Mouse (Mus musculus) Patski (cell line): Measurements from ENCODE around the gene Prss54. TPM values are rescaled to one million over a fixed set of nuclear protein-coding genes. Genes with fewer than 3 reads are reported as not detected.
"Not testable (repeated sequence)": the region's sequence is repeated elsewhere in the genome, so short reads cannot be mapped to it uniquely, and the experiment has no call there.

Experiments used
- ATAC-seq: fragments of 100-300 bp; one replicate; pipeline ENCODE4 v1.8.0; 2021
- CTCF ChIA-PET: fragments of 350-600 bp; sonication (Branson Sonifier 250); formaldehyde crosslinking; loops from one replicate; lab custom pipeline; 2022; ENCODE audit warnings: inconsistent platforms; lab: Charles Lee
- POLR2A ChIA-PET: fragments of 350-600 bp; sonication (Branson Sonifier 250); formaldehyde crosslinking; loops from one replicate; lab custom pipeline; 2022; ENCODE audit warnings: antibody characterized with exemption, inconsistent platforms; lab: Charles Lee
- DNase-seq: peaks from one replicate; pipeline ENCODE4 v3.0.0-alpha.2; 2011; ENCODE audit warnings: low read depth, low spot score
- H3K27me3 ChIP-seq: fragments of 371-371 bp; one replicate; pipeline ENCODE4 v1.5.1; 2021
- CTCF ChIP-seq: fragments of 100-300 bp; IDR thresholded peaks from one replicate; pipeline ENCODE4 v1.5.1; 2021
- in situ Hi-C: fragments of 300-500 bp; cut with MboI; formaldehyde crosslinking; loops from 3 replicates; pipeline ENCODE4 v1.11.1; 2018; ENCODE audit warnings: low pct_unique_long_range_greater_than_20kb, mixed read lengths
- polyA plus RNA-seq: library from polyadenylated mRNA; unstranded; gene quantifications from one replicate; pipeline ENCODE4 v1.2.3, GENCODE M21; 2021

Gene Prss54
- polyA plus RNA-seq = not detected

GRCm38 (mm10) chr8:95576240-95576639, at the start of gene Prss54:
Gene Prss54 (minus strand): TSS chr8:95576340.
- ATAC-seq (no peak), DNase-seq (no peak)
- in situ Hi-C loops = no loop called here
- ChIA-PET CTCF (no interaction called here), POLR2A (no interaction called here)
- no peak for TF ChIP-seq CTCF
- H3K27me3 ChIP-seq = peaks cover 25% of the 10 kb centered on the region

GRCm38 (mm10) chr8:95624833-95625232, 48.7 kb upstream of the Prss54 start:
- peak; percentile 13 for TF ChIP-seq CTCF
- ATAC-seq (no peak), DNase-seq (no peak)
- in situ Hi-C loops = no loop called here
- H3K27me3 ChIP-seq = peaks cover 58% of the 10 kb centered on the region
- ChIA-PET POLR2A (no interaction called here), CTCF (no interaction called here)

DNA sequence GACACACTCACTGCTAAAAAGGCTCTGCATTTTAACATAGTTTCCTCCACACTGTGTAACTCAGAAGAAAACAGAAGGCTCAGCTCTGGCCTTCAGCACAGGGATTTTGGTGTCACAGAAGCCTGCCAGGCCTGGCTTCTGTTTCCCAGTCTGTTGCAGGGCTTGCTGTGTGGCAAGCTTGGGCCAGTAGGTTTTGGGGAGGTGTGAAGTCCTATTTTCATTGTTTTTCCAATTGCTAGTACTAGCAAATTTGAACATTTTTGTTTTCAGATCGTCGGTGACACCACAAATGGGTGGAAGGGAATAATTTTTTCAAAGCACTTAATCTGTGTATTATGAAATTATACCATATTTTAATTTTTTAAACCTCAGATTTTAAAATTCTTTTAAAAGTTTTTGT, 43.9 kb upstream of the Prss54 start:
- H3K27me3 ChIP-seq = peaks cover 27% of the 10 kb centered on the region
- DNase-seq = no peak
- in situ Hi-C loops = no loop called here
- ChIA-PET POLR2A (no interaction called here), CTCF (no interaction called here)
- no peak for TF ChIP-seq CTCF
- no peak for ATAC-seq

GRCm38 (mm10) chr8:95616383-95616782, 40.2 kb upstream of the Prss54 start:
- POLR2A ChIA-PET = no interaction called here
- CTCF ChIA-PET = no interaction called here
- ATAC-seq (no peak), DNase-seq (no peak)
- TF ChIP-seq CTCF = no peak
- peaks cover 18% of the 10 kb centered on the region for H3K27me3 ChIP-seq
- in situ Hi-C loops = no loop called here

GRCm38 (mm10) chr8:95611769-95612168, 35.6 kb upstream of the Prss54 start:
- ChIA-PET POLR2A (no interaction called here), CTCF (interaction anchor here (5.4 kb wide), 1 partner anchor 85 kb away, joined by 31 read pairs; no protein-coding TSS in a partner anchor)
- no peak for ATAC-seq
- in situ Hi-C loops = no loop called here
- DNase-seq = no peak
- TF ChIP-seq CTCF = no peak
- H3K27me3 ChIP-seq = peaks cover 36% of the 10 kb centered on the region

DNA sequence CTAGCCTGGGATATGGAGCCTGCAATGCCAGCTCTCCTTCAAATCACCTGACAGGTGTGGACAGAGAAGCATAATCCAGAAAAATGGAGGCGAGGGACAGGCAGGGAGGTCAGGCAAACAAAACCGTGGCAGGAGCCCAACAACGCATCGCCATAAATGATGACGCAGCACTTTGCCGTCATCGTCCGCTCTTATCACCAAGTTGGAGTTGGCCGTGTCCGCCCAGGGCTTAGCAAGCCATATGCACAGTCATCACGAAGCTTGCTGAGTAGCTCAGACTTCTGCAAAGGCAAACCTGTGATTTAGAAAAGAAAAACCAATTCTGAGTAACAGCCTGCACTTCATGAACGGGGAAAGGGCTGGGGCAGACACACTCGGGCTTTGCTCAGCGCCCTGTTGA, 34.6 kb upstream of the Prss54 start:
- TF ChIP-seq CTCF = no peak
- no peak for ATAC-seq
- no peak for DNase-seq
- ChIA-PET POLR2A (no interaction called here), CTCF (interaction anchor here (5.4 kb wide), 1 partner anchor 86 kb away, joined by 31 read pairs; no protein-coding TSS in a partner anchor)
- peaks cover 36% of the 10 kb centered on the region for H3K27me3 ChIP-seq
- in situ Hi-C loops = no loop called here

DNA sequence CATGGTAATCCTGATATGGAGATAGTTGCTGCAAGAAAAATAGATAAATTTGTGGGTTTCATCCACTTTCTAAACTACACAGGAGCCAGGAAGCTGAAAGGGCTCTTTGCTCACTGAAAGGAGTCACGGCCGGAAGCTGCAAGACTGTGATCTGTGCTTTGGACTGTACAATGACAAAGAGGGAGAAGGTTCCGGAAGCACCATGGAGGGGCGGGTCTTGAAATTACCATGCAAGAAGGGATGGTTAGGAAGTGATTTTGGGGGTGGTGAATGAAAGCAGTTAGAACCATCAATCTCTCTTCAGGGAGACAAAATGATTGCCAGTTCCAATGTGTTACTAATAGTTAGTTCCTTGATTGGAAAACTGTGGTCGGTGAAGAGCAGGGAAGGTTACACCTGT, 33.3 kb upstream of the Prss54 start:
- POLR2A ChIA-PET = no interaction called here
- CTCF ChIA-PET = interaction anchor here (1.1 to 5.4 kb wide), 2 partner anchors 43 to 88 kb away, joined by 3 to 31 read pairs; no protein-coding TSS in a partner anchor
- H3K27me3 ChIP-seq = peaks cover 41% of the 10 kb centered on the region
- in situ Hi-C loops = loop anchor here (10.0 kb wide), 1 partner anchor 225 kb away; no protein-coding TSS in a partner anchor
- ATAC-seq (no peak), DNase-seq (no peak)
- TF ChIP-seq CTCF = no peak

- in situ Hi-C loops = loop anchor here (10.0 kb wide), 1 partner anchor 228 kb away; no protein-coding TSS in a partner anchor
- no peak for TF ChIP-seq CTCF
- ATAC-seq = no peak
- DNase-seq = no peak
- POLR2A ChIA-PET = interaction anchor here (0.6 kb wide), 1 partner anchor 8 kb away, joined by 3 read pairs; no protein-coding TSS in a partner anchor
- H3K27me3 ChIP-seq = peaks cover 33% of the 10 kb centered on the region
- CTCF ChIA-PET = interaction anchor here (1.4 to 5.4 kb wide), 2 partner anchors 90 to 308 kb away, joined by 3 to 31 read pairs; no protein-coding TSS in a partner anchor
Observed at GRCm38 (mm10) chr8:95607210-95607609, 31.1 kb upstream of the Prss54 start.

DNA sequence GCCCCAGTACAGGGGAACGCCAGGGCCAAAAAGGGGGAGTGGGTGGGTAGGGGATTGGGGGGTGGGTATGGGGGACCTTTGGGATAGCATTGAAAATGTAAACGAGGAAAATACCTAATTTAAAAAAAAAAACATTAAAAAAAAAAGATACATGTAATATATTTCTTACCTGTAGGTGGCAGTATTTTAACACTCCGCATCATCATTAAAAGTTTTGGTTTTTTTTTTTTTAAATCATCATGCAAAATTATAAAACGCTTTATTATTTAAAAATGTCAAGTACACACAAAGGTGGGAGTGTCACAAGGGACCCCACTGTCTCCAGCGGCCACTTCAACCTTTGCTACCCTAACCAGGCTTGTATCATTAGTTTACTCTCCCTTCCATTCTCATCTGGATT, 30.4 kb upstream of the Prss54 start:
- ATAC-seq, DNase-seq, POLR2A ChIA-PET: not testable (repeated sequence)
- in situ Hi-C loops = loop anchor here (10.0 kb wide), 1 partner anchor 228 kb away; no protein-coding TSS in a partner anchor
- peak; percentile 36 for TF ChIP-seq CTCF
- H3K27me3 ChIP-seq = peaks cover 33% of the 10 kb centered on the region
- CTCF ChIA-PET = interaction anchor here (2.9 to 5.4 kb wide), 2 partner anchors 91 kb away, joined by 13 to 31 read pairs; no protein-coding TSS in a partner anchor

DNA sequence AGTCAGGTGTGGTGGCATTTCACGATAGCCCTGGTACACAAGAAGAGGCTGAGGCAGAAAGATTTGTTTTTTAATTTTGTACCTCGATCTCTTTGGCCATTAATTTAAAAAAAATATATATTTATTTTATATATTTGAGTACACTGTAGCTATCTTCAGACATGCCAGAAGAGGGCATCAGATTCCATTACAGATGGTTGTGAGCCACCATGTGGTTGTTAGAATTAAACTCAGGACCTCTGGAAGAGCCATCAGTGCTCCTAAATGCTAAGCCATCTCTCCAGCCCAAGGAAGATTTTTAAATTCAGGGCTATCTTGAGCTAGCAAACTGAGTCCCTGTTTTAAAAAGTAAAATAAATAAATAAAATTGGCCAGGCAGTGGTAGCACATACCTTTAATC, 26.0 kb upstream of the Prss54 start:
- DNase-seq (no peak), ATAC-seq (no peak)
- H3K27me3 ChIP-seq = peaks cover 13% of the 10 kb centered on the region
- CTCF ChIA-PET = interaction anchor here (1.4 to 1.8 kb wide), 2 partner anchors 92 to 95 kb away, joined by 3 to 10 read pairs; no protein-coding TSS in a partner anchor
- peak; percentile 50 for TF ChIP-seq CTCF
- in situ Hi-C loops = loop anchor here (5.0 to 10.0 kb wide), 3 partner anchors 95 to 305 kb away; no protein-coding TSS in a partner anchor
- POLR2A ChIA-PET = no interaction called here

DNA sequence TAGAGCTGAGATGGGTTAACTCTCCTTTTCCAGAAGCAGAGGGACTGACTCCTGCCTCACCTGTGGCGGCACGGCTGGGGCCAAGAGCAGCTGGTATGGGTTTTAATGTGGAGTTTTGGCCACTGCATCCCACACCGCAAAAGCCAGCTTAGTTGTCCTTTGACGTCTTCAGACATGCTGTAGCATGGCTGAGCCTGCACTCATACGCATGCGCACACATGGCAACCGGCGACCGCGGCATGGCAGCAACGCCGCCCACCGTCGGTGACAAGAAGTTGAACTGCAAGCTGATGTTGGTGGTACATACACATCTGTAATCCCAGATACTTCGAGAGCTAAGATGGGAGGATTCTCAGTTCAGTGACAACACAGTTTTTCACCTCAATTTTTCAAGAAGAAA, 25.2 kb upstream of the Prss54 start:
- in situ Hi-C loops = loop anchor here (5.0 to 10.0 kb wide), 3 partner anchors 96 to 306 kb away; no protein-coding TSS in a partner anchor
- no peak for TF ChIP-seq CTCF
- DNase-seq = no peak
- CTCF ChIA-PET = interaction anchor here (1.4 to 1.8 kb wide), 2 partner anchors 93 to 96 kb away, joined by 3 to 10 read pairs; no protein-coding TSS in a partner anchor
- POLR2A ChIA-PET = no interaction called here
- no peak for ATAC-seq
- H3K27me3 ChIP-seq = peaks cover 9% of the 10 kb centered on the region
